Mouse (Mus musculus) lung, postnatal 14 days (tissue): ENCODE results near the gene Cd55.
"Not testable (repeated sequence)": the region's sequence is repeated elsewhere in the genome, so short reads cannot be mapped to it uniquely, and the experiment has no call there.

Experiments used
- DNase-seq: peaks from one replicate; pipeline ENCODE4 v3.0.0; 2021

The Cd55 gene

GRCm38 (mm10) chr1:130462084-130462861, at the start of gene Cd55:
Gene Cd55 (minus strand): TSS chr1:130462744.
- peak; percentile 89 for DNase-seq

- peak; percentile 22 for DNase-seq
Observed at GRCm38 (mm10) chr1:130511823-130512370, 49.4 kb upstream of the Cd55 start.

GRCm38 (mm10) chr1:130508957-130509350, 46.4 kb upstream of the Cd55 start:
- no peak for DNase-seq

GRCm38 (mm10) chr1:130508030-130508956, 45.7 kb upstream of the Cd55 start:
- no peak for DNase-seq

- no peak for DNase-seq
Observed at GRCm38 (mm10) chr1:130507408-130507807, 44.9 kb upstream of the Cd55 start.

- DNase-seq: no peak
Observed at GRCm38 (mm10) chr1:130499962-130500361, 37.4 kb upstream of the Cd55 start.

GRCm38 (mm10) chr1:130498331-130498730, 35.8 kb upstream of the Cd55 start:
- no peak for DNase-seq

GRCm38 (mm10) chr1:130486816-130487545, 24.4 kb upstream of the Cd55 start:
- DNase-seq: no peak

- DNase-seq: no peak
Observed at GRCm38 (mm10) chr1:130485828-130486620, 23.5 kb upstream of the Cd55 start.

GRCm38 (mm10) chr1:130485376-130485775, 22.8 kb upstream of the Cd55 start:
- no peak for DNase-seq

GRCm38 (mm10) chr1:130474936-130475335, 12.4 kb upstream of the Cd55 start:
- DNase-seq: no peak

- DNase-seq: peak; percentile 28
Observed at GRCm38 (mm10) chr1:130474226-130474625, 11.7 kb upstream of the Cd55 start.

GRCm38 (mm10) chr1:130470074-130470473, 7.5 kb upstream of the Cd55 start:
- no peak for DNase-seq

GRCm38 (mm10) chr1:130467453-130467852, 4.9 kb upstream of the Cd55 start:
- no peak for DNase-seq

- no peak for DNase-seq
Observed at GRCm38 (mm10) chr1:130464173-130464572, 1.6 kb upstream of the Cd55 start.

- no peak for DNase-seq
Observed at GRCm38 (mm10) chr1:130462867-130463266, 323 bp upstream of the Cd55 start.

GRCm38 (mm10) chr1:130455111-130455510, 7.4 kb downstream of the Cd55 start:
- DNase-seq: no peak

- not testable (repeated sequence) for DNase-seq
Observed at GRCm38 (mm10) chr1:130442930-130443329, 19.6 kb downstream of the Cd55 start.

- no peak for DNase-seq
Observed at GRCm38 (mm10) chr1:130430920-130431319, 31.6 kb downstream of the Cd55 start.

GRCm38 (mm10) chr1:130428667-130429066, 33.9 kb downstream of the Cd55 start:
- not testable (repeated sequence) for DNase-seq

- not testable (repeated sequence) for DNase-seq
Observed at GRCm38 (mm10) chr1:130427175-130427853, 35.2 kb downstream of the Cd55 start.
